Mouse (Mus musculus) forebrain, postnatal 0 days (tissue): Measurements from ENCODE around the gene Gsx1. TPM values are rescaled to one million over a fixed set of nuclear protein-coding genes. Genes with fewer than 3 reads are reported as not detected.
A peak's percentile ranks its signal among the peaks of the same experiment; 100 is the strongest.

Experiments
- ATAC-seq: fragments of 200-750 bp; cut with Nextera tagmentation; 2 replicates; pipeline ENCODE4 v1.8.0; 2017; ENCODE audit warnings: mild to moderate bottlenecking, moderate library complexity
- DNase-seq: peaks from one replicate; pipeline ENCODE4 v3.0.0-alpha.2; 2015
- H3K27ac ChIP-seq: fragments of 300-500 bp; sonication (generic); 2 replicates; pipeline ENCODE4 v1.5.1; 2014; ENCODE audit warnings: low read depth, mild to moderate bottlenecking, antibody characterized with exemption, low read length, moderate library complexity, mixed read lengths
- H3K27me3 ChIP-seq: fragments of 300-500 bp; sonication (generic); 2 replicates; pipeline ENCODE4 v1.6.1; 2014; ENCODE audit warnings: mild to moderate bottlenecking, low read length, mixed read lengths; ENCODE audit not compliant: insufficient read depth
- H3K36me3 ChIP-seq: fragments of 300-500 bp; sonication (generic); 2 replicates; pipeline ENCODE4 v1.6.1; 2014; ENCODE audit warnings: mild to moderate bottlenecking, moderate library complexity; ENCODE audit not compliant: insufficient read depth
- H3K4me1 ChIP-seq: fragments of 300-500 bp; sonication (generic); 2 replicates; pipeline ENCODE4 v1.6.1; 2014; ENCODE audit warnings: antibody characterized with exemption; ENCODE audit not compliant: insufficient read depth
- H3K4me2 ChIP-seq: fragments of 300-500 bp; sonication (generic); 2 replicates; pipeline ENCODE4 v1.6.1; 2014; ENCODE audit warnings: low read depth, mild to moderate bottlenecking, moderate library complexity
- H3K4me3 ChIP-seq: fragments of 300-500 bp; sonication (generic); 2 replicates; pipeline ENCODE4 v1.5.1; 2014; ENCODE audit warnings: low read depth, low read length, mixed read lengths
- H3K9ac ChIP-seq: fragments of 300-500 bp; sonication (generic); 2 replicates; pipeline ENCODE4 v1.6.1; 2014; ENCODE audit warnings: mild to moderate bottlenecking
- H3K9me3 ChIP-seq: fragments of 300-500 bp; sonication (generic); 2 replicates; pipeline ENCODE4 v1.6.1; 2016; ENCODE audit warnings: low read length
- CTCF ChIP-seq: sonication (generic); IDR thresholded peaks from 2 replicates; pipeline ENCODE4 v1.5.1; 2016; ENCODE audit warnings: antibody characterized with exemption, control low read depth, low read depth
- WGBS: fragments of 180-500 bp; shearing (Covaris S2); extraction: QIAGEN DNeasy Blood & Tissue Kit; methylation state at CpG from one replicate; pipeline ENCODE4 v1.1.7; 2014; 5-methylcytosine and 5-hydroxymethylcytosine counted together
- polyA plus RNA-seq: library from polyadenylated mRNA; unstranded; fragments of >200 nt; fragmentation: Nextera tagmentation; extraction: Ambion mirVana; gene quantifications from 2 replicates; pipeline ENCODE4 v1.2.1, GENCODE M21; 2015
- total RNA-seq: library from RNA; depleted of rRNA; stranded (reverse); fragments of >200 nt; gene quantifications from 2 replicates; pipeline ENCODE4 v1.2.3, GENCODE M21; 2014; rRNA removed

The Gsx1 gene
- total and polyA plus RNA-seq, 2 experiments from 2014 or later, result 1.2 to 3.2 TPM

DNA sequence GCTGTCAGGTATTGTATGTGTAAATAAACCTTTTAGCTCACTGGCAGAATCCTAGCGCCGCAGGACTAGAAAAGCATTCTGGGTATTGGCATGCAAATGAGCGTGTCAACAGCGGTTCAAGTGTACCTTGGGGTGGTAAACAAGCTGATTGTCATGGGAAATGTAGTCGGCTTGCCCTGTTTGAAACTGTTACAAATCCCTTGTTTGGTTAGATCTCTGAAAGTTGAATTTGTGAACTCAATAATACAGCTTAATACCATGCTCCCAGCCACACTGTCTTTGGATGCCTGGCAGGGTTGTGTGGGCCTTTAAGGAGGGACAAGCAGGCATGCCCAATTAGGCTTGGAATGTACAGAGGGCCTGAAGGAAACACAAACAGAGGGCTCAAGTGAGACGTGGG lies 16.4 kb downstream of the Gsx1 start:
- H3K9ac ChIP-seq, result no peak overlapping the region
- ATAC-seq (no peak), DNase-seq (no peak)
- no peaks in the 10 kb centered on the region for H3K27me3 ChIP-seq
- H3K9me3 ChIP-seq, result no peaks in the 10 kb centered on the region
- H3K27ac ChIP-seq, result no peak overlapping the region
- H3K4me1 ChIP-seq, result no peaks in the 10 kb centered on the region
- H3K4me3 ChIP-seq, result no peak overlapping the region
- TF ChIP-seq CTCF, result no peak
- H3K4me2 ChIP-seq, result no peak overlapping the region
- H3K36me3 ChIP-seq, result no peaks in the 10 kb centered on the region
- 5% methylated on average over 6 of the region's 6 CpGs for WGBS

DNA sequence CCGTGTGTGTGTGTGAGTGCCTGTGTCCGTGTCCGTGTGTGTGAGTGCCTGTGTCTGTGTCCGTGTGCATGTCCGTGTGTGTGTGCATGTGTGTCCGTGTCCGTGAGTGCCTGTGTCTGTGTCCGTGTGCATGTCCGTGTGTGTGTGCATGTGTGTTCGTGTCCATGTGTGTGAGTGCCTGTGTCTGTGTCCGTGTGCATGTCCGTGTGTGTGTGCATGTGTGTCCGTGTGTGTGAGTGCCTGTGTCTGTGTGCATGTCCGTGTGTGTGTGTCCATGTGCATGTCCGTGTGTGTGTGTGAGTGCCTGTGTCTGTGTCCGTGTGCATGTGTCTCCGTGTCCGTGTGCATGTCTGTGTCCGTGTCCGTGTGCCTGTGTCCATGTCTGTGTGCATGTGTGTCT lies 19.4 kb downstream of the Gsx1 start:
- Histone ChIP-seq H3K36me3 (no peaks in the 10 kb centered on the region), H3K4me1 (no peaks in the 10 kb centered on the region), H3K9me3 (no peaks in the 10 kb centered on the region), H3K27me3 (peaks cover 3% of the 10 kb centered on the region; the same call in 1 of the 2 replicates), H3K4me3 (no peak overlapping the region), H3K9ac (no peak overlapping the region), H3K4me2 (no peak overlapping the region), H3K27ac (no peak overlapping the region)
- WGBS, result 97% methylated on average over 20 of the region's 20 CpGs
- TF ChIP-seq CTCF, result no peak
- no peak for ATAC-seq
- DNase-seq, result no peak

DNA sequence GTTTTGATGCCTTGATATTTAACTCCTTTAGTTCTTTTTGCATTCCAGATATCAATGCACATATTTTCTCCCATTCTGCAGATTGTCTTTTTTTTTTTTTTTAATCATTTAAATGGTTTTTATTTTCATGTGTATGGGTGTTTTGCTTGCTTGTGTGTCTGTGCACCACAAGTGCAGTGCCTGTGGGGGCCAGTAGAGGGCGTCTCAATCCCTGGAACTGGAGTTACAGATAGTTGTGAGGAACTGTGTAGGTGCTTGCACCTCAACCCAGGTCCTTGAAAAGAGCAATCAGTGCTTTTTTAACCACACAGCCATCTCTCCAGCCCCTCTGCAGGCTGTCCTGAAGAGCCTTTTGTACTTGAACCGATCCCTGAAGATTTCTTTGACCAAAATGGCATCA lies 20.0 kb downstream of the Gsx1 start:
- Histone ChIP-seq H3K27me3 (peaks cover 3% of the 10 kb centered on the region), H3K9ac (no peak overlapping the region), H3K4me2 (no peak overlapping the region), H3K4me1 (no peaks in the 10 kb centered on the region), H3K4me3 (no peak overlapping the region), H3K9me3 (no peaks in the 10 kb centered on the region), H3K36me3 (no peaks in the 10 kb centered on the region), H3K27ac (no peak overlapping the region)
- no peak for DNase-seq
- 0 out of 2 replicates have a peak, but pooled peaks have one; percentile 2 for TF ChIP-seq CTCF
- ATAC-seq, result no peak
- 62% methylated on average over 2 of the region's 2 CpGs for WGBS

DNA sequence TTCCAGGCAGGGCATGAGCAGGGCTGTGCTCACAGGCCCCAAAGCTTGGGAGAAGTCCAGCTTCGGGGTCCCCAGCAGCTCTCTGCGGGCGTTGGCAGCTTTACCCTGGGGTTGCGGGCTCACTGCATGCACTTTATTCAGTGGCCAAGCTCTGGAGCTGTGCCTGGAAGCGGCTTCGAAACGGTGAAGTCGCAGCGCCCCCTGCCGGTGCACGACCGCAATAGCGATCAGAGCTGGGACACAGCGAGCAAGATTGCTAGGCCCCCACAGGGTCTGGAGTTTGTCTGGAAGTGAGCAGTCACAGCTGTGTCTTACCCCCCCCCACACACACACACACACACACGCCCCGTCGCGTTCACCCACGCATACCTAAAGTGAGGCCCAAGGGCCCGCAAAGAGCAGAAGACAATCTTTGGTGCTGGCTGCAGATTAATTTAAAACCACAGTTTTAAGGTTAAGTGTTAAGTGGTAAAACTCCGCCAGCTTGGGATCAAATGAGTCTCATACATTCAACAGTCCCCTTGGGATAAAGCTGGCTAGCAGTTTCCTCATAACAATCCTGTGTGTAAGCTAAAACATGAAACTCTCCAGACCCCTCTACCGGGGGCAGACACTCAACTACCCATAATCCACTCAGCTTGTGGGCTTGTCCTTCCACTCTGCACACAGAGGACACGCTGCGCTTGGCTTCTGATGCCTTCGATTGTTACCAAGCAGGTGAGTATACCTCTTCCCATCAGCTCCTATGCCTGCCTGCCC lies 39.0 kb downstream of the Gsx1 start:
- Histone ChIP-seq H3K27ac (no peak overlapping the region), H3K36me3 (no peaks in the 10 kb centered on the region), H3K9ac (no peak overlapping the region), H3K4me2 (no peak overlapping the region), H3K4me3 (no peak overlapping the region), H3K4me1 (no peaks in the 10 kb centered on the region), H3K27me3 (peaks cover 46% of the 10 kb centered on the region), H3K9me3 (no peaks in the 10 kb centered on the region)
- 18% methylated on average over 25 of the region's 25 CpGs for WGBS
- TF ChIP-seq CTCF, result peak; percentile 96
- DNase-seq (peak; percentile 86), ATAC-seq (peak; percentile 82)

DNA sequence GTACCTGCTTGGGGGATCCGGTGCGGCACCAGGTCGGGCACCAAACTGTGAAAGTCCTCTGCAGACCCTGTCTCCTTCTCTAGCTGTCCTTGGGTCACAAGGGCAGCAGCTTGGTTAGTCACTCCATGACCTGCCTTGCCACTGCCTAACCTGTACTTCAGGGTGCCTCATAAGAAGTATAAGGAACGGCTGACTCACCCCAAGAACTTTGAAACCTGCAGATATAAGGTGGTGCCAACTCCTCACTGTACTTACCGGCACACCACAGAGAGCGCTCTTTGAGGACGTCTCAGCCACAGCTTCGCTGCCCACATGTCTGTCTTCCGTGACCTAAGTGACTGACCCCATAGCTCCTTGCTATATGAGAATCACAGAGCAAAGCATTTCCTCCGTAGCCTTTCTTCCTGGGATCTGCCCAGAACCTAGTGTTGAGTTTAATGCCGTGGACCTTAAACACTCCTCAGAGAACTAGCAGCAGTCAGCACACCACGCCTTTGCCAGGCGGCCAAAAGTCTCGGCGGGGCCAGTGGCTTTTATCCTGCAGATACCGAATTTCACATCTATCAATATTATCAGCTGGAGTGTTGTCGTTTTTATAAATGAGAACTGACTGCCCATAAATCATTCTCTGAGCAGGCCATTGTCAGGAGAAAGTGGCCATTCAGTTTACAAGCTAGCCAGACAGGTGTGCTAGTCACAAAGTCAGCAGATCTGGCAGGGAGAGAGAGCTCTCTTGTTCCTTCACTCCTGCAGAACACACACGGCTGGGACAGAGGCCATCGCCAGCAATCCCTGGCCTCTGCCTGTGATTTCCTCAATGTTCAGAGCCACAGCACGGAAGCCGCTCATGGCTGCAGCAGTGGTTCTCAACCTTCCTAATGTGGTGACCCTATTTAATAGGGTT lies 47.2 kb downstream of the Gsx1 start:
- TF ChIP-seq CTCF, result no peak
- H3K27ac ChIP-seq, result no peak overlapping the region
- no peaks in the 10 kb centered on the region for H3K36me3 ChIP-seq
- 87% methylated on average over 21 of the region's 21 CpGs for WGBS
- H3K9ac ChIP-seq, result no peak overlapping the region
- no peak for ATAC-seq
- no peak for DNase-seq
- no peaks in the 10 kb centered on the region for H3K9me3 ChIP-seq
- H3K4me1 ChIP-seq, result no peaks in the 10 kb centered on the region
- no peak overlapping the region for H3K4me2 ChIP-seq
- H3K27me3 ChIP-seq, result no peaks in the 10 kb centered on the region
- H3K4me3 ChIP-seq, result no peak overlapping the region

Other genes starting within 250 kb of the Gsx1 start
- 67.6 and 101 TPM in 2 replicates for gene Gtf3a, start 240.0 kb upstream of the Gsx1 start, total RNA-seq
- 123 and 138 TPM in 2 replicates for gene Gtf3a, start 240.0 kb upstream of the Gsx1 start, polyA plus RNA-seq
- 17.1 and 22.6 TPM in 2 replicates for gene Mtif3, start 224.9 kb upstream of the Gsx1 start, total RNA-seq
- gene Mtif3, start 224.9 kb upstream of the Gsx1 start, polyA plus RNA-seq, result 17.6 and 18.6 TPM in 2 replicates
- 10.0 and 14.4 TPM in 2 replicates for gene Lnx2, start 112.1 kb upstream of the Gsx1 start, total RNA-seq
- gene Lnx2, start 112.1 kb upstream of the Gsx1 start, polyA plus RNA-seq, result 5.6 and 6.5 TPM in 2 replicates
- 92.1 and 126 TPM in 2 replicates for gene Polr1d, start 111.6 kb upstream of the Gsx1 start, total RNA-seq
- 114 and 141 TPM in 2 replicates for gene Polr1d, start 111.6 kb upstream of the Gsx1 start, polyA plus RNA-seq
- not detected in 2 replicates for gene Pdx1, start 81.3 kb downstream of the Gsx1 start, total RNA-seq
- gene Pdx1, start 81.3 kb downstream of the Gsx1 start, polyA plus RNA-seq, result not detected in 2 replicates
- gene Cdx2, start 118.6 kb downstream of the Gsx1 start, total RNA-seq, result not detected in 2 replicates
- gene Cdx2, start 118.6 kb downstream of the Gsx1 start, polyA plus RNA-seq, result not detected in 2 replicates
- gene Urad, start 133.7 kb downstream of the Gsx1 start, total RNA-seq, result not detected in 2 replicates
- not detected in 2 replicates for gene Urad, start 133.7 kb downstream of the Gsx1 start, polyA plus RNA-seq
- gene Flt3, start 211.8 kb downstream of the Gsx1 start, total RNA-seq, result 0.77 and 0.86 TPM in 2 replicates
- gene Flt3, start 211.8 kb downstream of the Gsx1 start, polyA plus RNA-seq, result 0.35 and 0.68 TPM in 2 replicates
- gene Pan3, start 241.5 kb downstream of the Gsx1 start, total RNA-seq, result 50.5 and 68.0 TPM in 2 replicates
- gene Pan3, start 241.5 kb downstream of the Gsx1 start, polyA plus RNA-seq, result 39.0 and 52.6 TPM in 2 replicates